Mouse (Mus musculus) cortical plate, adult 2 months (tissue): ENCODE measurements around the gene Krtap1-3.

Source experiments
- CTCF ChIP-seq: fragments of 200-500 bp; IDR thresholded peaks from 2 replicates; pipeline ENCODE4 v1.5.1; 2011; ENCODE audit warnings: mild to moderate bottlenecking, control low read depth, low read length; ENCODE audit not compliant: insufficient read depth; ENCODE audit errors: extremely low read depth
- POLR2A ChIP-seq: fragments of 200-500 bp; IDR thresholded peaks from 2 replicates; pipeline ENCODE4 v1.6.1; 2011; ENCODE audit warnings: mild to moderate bottlenecking, low read length, control low read depth; ENCODE audit not compliant: insufficient read depth; ENCODE audit errors: extremely low read depth

GRCm38 (mm10) chr11:99573164-99573563 lies 18.0 kb downstream of the Krtap1-3 start:
- TF ChIP-seq CTCF, result no peak
- TF ChIP-seq POLR2A, result no peak
